Mouse (Mus musculus) intestine, embryonic 16.5 days (tissue): Measurements from ENCODE around the gene Eif3d. TPM values are rescaled to one million over a fixed set of nuclear protein-coding genes. Genes with fewer than 3 reads are reported as not detected.
A peak's percentile ranks its signal among the peaks of the same experiment; 100 is the strongest.
"Not testable (repeated sequence)": the region's sequence is repeated elsewhere in the genome, so short reads cannot be mapped to it uniquely, and the experiment has no call there.

ENCODE experiments used
- ATAC-seq: fragments of 200-750 bp; cut with Nextera tagmentation; 2 replicates; pipeline ENCODE4 v1.8.0; 2017; ENCODE audit warnings: moderate TSS enrichment, moderate library complexity
- H3K27ac ChIP-seq: fragments of 300-500 bp; sonication (generic); 2 replicates; pipeline ENCODE4 v1.5.1; 2014; ENCODE audit warnings: mild to moderate bottlenecking, low read length
- H3K27me3 ChIP-seq: fragments of 300-500 bp; sonication (generic); replicated peaks from 2 replicates; pipeline ENCODE4 v1.6.1; 2014; ENCODE audit warnings: low read length, control low read depth, mixed read lengths; ENCODE audit not compliant: control insufficient read depth, insufficient read depth
- H3K36me3 ChIP-seq: fragments of 300-500 bp; sonication (generic); 2 replicates; pipeline ENCODE4 v1.6.1; 2014; ENCODE audit warnings: low read length, control low read depth; ENCODE audit not compliant: control insufficient read depth, insufficient read depth
- H3K4me1 ChIP-seq: fragments of 300-500 bp; sonication (generic); 2 replicates; pipeline ENCODE4 v1.6.1; 2014; ENCODE audit warnings: low read length, control low read depth, mixed read lengths; ENCODE audit not compliant: control insufficient read depth, insufficient read depth
- H3K4me2 ChIP-seq: fragments of 300-500 bp; sonication (generic); 2 replicates; pipeline ENCODE4 v1.6.1; 2014; ENCODE audit warnings: low read depth, low read length, control low read depth
- H3K4me3 ChIP-seq: fragments of 300-500 bp; sonication (generic); 2 replicates; pipeline ENCODE4 v1.5.1; 2014; ENCODE audit warnings: mild to moderate bottlenecking, low read length
- H3K9ac ChIP-seq: fragments of 300-500 bp; sonication (generic); 2 replicates; pipeline ENCODE4 v1.6.1; 2014; ENCODE audit warnings: low read depth, low read length
- H3K9me3 ChIP-seq: fragments of 300-500 bp; sonication (generic); 2 replicates; pipeline ENCODE4 v1.6.1; 2016; ENCODE audit warnings: low read length, control low read depth; ENCODE audit not compliant: control insufficient read depth
- WGBS: fragments of 180-500 bp; shearing (Covaris S2); extraction: QIAGEN DNeasy Blood & Tissue Kit; methylation state at CpG from one replicate; pipeline ENCODE4 v1.1.7; 2014; 5-methylcytosine and 5-hydroxymethylcytosine counted together
- polyA plus RNA-seq: library from polyadenylated mRNA; unstranded; fragments of >200 nt; fragmentation: Nextera tagmentation; extraction: Ambion mirVana; gene quantifications from 2 replicates; pipeline ENCODE4 v1.2.1, GENCODE M21; 2015

Eif3d gene
- polyA plus RNA-seq: 166 and 186 TPM in 2 replicates

GRCm38 (mm10) chr15:77970470-77971292 is at the start of gene Eif3d:
Eif3d (minus strand) TSS chr15:77970813.
- under 1% methylated on average over 72 of the region's 72 CpGs for WGBS
- H3K4me1 ChIP-seq: peaks cover 6% of the 10 kb centered on the region; the same call in 1 of the 2 replicates
- H3K27me3 ChIP-seq: 0 out of 2 replicates have a peak, but pooled peaks cover 3% of the 10 kb centered on the region
- no peaks in the 10 kb centered on the region for H3K9me3 ChIP-seq
- ATAC-seq: peak; percentile 89
- H3K9ac ChIP-seq: peak within 1 kb of the TSS; percentile 98
- peak within 1 kb of the TSS; percentile 99 for H3K27ac ChIP-seq
- peaks cover 15% of the 10 kb centered on the region; the same call in 1 of the 2 replicates for H3K36me3 ChIP-seq
- peak within 1 kb of the TSS; percentile 96 for H3K4me3 ChIP-seq
- H3K4me2 ChIP-seq: peak within 1 kb of the TSS; percentile 80

DNA sequence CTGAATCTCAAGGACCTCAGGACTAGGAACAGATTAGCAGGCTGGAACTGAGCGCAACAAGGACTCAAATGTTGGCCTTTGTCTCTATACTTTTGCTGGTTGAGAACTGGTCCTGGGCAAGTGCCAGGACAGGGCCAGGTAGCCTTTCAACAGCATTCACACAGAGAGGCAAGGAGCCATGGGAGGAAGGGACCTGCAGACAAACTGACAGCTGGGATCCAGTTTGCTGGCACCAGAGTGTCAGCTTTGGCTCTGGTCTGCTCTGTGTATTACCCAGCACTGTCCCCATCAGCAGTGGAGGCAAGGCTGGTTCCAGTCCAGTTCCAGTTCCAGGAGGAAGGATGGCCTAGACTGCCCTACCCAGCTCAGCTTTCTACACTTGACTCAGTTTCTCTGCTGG is 43.4 kb upstream of the Eif3d start:
- Histone ChIP-seq H3K36me3 (no peaks in the 10 kb centered on the region), H3K27me3 (no peaks in the 10 kb centered on the region)
- 80% methylated on average over 1 of the region's 1 CpGs for WGBS

DNA sequence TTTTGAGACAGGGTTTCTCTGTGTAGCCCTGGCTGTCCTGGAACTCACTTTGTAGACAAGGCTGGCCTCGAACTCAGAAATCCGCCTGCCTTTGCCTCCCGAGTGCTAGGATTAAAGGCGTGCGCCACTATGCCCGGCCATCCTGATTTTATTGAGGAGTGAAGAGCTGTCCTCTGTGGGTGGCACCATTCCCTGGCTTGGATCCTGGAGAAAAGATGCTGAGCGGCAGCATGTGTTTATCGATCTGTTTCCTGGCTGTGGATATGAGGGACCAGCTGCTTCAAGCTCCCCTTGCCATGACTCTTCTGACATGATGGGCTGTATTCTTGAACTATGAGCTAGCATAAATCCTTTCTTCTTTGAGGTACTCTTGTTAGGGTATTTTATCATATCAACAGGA is 37.6 kb upstream of the Eif3d start:
- ATAC-seq, H3K4me3 ChIP-seq, H3K4me2 ChIP-seq, H3K9me3 ChIP-seq, H3K9ac ChIP-seq, H3K36me3 ChIP-seq, H3K27me3 ChIP-seq, H3K27ac ChIP-seq, H3K4me1 ChIP-seq: not testable (repeated sequence)
- WGBS: 82% methylated on average over 8 of the region's 8 CpGs

More for the DNA sequence above, 43.4 kb upstream of the Eif3d start:
- Histone ChIP-seq H3K9ac (no peak overlapping the region), H3K4me3 (no peak overlapping the region), H3K27ac (no peak overlapping the region), H3K9me3 (no peaks in the 10 kb centered on the region), H3K4me2 (no peak overlapping the region), H3K4me1 (no peaks in the 10 kb centered on the region)
- ATAC-seq: no peak

DNA sequence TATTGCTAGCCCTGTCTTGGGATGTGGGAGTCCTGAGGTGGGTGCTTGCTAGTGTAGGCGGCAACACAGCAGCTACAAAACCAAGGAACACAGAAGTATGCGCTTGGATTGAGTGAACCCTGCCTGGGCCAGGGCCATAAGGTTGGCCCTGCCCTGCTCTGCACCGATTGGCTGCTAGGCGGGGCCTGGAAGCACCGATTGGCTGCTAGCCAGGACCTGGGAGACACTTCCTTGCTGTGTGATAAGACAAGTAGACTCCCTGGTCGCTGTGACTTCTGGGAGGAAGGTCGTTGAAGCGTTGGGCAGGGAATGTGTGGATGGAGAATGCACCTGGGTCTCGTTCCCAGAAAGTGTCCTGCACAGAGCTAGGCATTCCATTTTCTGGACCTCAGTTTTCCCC is 33.3 kb upstream of the Eif3d start:
- WGBS: 33% methylated on average over 9 of the region's 9 CpGs
- Histone ChIP-seq H3K36me3 (no peaks in the 10 kb centered on the region), H3K4me1 (no peaks in the 10 kb centered on the region), H3K27me3 (no peaks in the 10 kb centered on the region; the same call in 1 of the 2 replicates), H3K4me3 (no peak overlapping the region), H3K4me2 (no peak overlapping the region), H3K27ac (no peak overlapping the region), H3K9me3 (no peaks in the 10 kb centered on the region), H3K9ac (no peak overlapping the region)
- ATAC-seq: peak; percentile 76

- no peak overlapping the region for H3K4me2 ChIP-seq
- no peaks in the 10 kb centered on the region for H3K36me3 ChIP-seq
Observed at GRCm38 (mm10) chr15:78001400-78001799, 30.8 kb upstream of the Eif3d start.

GRCm38 (mm10) chr15:77988541-77988940 is 17.9 kb upstream of the Eif3d start:
- Histone ChIP-seq H3K36me3 (no peaks in the 10 kb centered on the region), H3K4me2 (no peak overlapping the region), H3K9me3 (no peaks in the 10 kb centered on the region), H3K27me3 (no peaks in the 10 kb centered on the region), H3K9ac (no peak overlapping the region), H3K27ac (no peak overlapping the region), H3K4me1 (no peaks in the 10 kb centered on the region), H3K4me3 (no peak overlapping the region)
- no peak for ATAC-seq
- 71% methylated on average over 5 of the region's 5 CpGs for WGBS

More at GRCm38 (mm10) chr15:78001400-78001799, 30.8 kb upstream of the Eif3d start:
- Histone ChIP-seq H3K9me3 (no peaks in the 10 kb centered on the region), H3K27me3 (no peaks in the 10 kb centered on the region; the same call in 1 of the 2 replicates), H3K4me1 (no peaks in the 10 kb centered on the region), H3K27ac (no peak overlapping the region), H3K4me3 (no peak overlapping the region), H3K9ac (no peak overlapping the region)
- WGBS: 28% methylated on average over 5 of the region's 5 CpGs
- ATAC-seq: no peak

GRCm38 (mm10) chr15:77983391-77983790 is 12.8 kb upstream of the Eif3d start:
- no peaks in the 10 kb centered on the region for H3K4me1 ChIP-seq
- no peak for ATAC-seq
- no peaks in the 10 kb centered on the region for H3K9me3 ChIP-seq
- no peaks in the 10 kb centered on the region for H3K27me3 ChIP-seq
- no peak overlapping the region for H3K9ac ChIP-seq
- H3K4me3 ChIP-seq: no peak overlapping the region
- no peaks in the 10 kb centered on the region for H3K36me3 ChIP-seq
- no peak overlapping the region for H3K4me2 ChIP-seq
- no peak overlapping the region for H3K27ac ChIP-seq
- 34% methylated on average over 3 of the region's 3 CpGs for WGBS

DNA sequence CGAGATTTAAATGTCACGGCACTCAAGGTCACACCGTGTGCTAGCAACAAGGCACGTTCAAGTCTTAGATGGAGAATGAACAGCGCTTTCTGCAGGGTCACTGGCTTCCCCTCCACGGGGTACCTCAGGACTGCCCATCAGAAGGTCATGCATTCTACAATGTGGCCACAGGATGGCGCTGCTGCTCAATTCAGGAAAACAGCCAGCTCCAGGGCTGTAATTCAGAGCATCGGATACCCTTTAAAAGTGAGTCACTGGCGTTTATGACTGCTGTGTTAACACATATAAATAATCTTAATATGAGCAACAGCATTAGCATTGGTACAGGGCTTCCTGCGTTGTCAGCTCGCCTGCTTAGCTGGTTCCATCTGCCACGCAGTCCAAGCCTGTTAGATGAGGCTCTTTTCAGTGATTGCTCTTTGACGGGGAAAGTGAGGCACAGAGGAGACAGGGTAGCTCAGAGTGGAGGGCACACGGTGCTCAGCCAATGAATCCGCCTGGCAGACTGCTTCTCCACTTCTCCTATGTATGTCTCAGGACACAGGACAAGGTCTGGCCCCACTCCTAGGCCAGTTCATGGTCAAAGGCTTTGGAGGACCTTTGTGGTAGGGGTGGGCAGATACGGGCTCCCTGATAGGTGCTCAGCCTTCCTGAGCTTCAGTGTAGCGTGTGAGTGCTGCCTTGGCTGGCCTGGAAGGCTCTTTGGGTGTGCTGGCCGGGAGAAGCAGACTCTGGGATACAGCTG is 11.8 kb upstream of the Eif3d start:
- no peak for ATAC-seq
- Histone ChIP-seq H3K9ac (no peak overlapping the region), H3K4me2 (no peak overlapping the region), H3K27ac (no peak overlapping the region), H3K4me3 (no peak overlapping the region), H3K36me3 (no peaks in the 10 kb centered on the region), H3K27me3 (no peaks in the 10 kb centered on the region), H3K9me3 (no peaks in the 10 kb centered on the region), H3K4me1 (no peaks in the 10 kb centered on the region)
- WGBS: 30% methylated on average over 18 of the region's 18 CpGs

GRCm38 (mm10) chr15:77981181-77981680 is 10.6 kb upstream of the Eif3d start:
- no peak for ATAC-seq
- no peaks in the 10 kb centered on the region for H3K9me3 ChIP-seq
- H3K36me3 ChIP-seq: no peaks in the 10 kb centered on the region
- H3K27me3 ChIP-seq: no peaks in the 10 kb centered on the region
- H3K9ac ChIP-seq: no peak overlapping the region
- H3K4me1 ChIP-seq: no peaks in the 10 kb centered on the region
- WGBS: 63% methylated on average over 5 of the region's 5 CpGs
- H3K27ac ChIP-seq: no peak overlapping the region
- H3K4me3 ChIP-seq: no peak overlapping the region
- H3K4me2 ChIP-seq: no peak overlapping the region
